Mouse (Mus musculus) embryonic facial prominence, embryonic 12.5 days (tissue): Measurements from ENCODE around the gene Tpgs1. TPM values are rescaled to one million over a fixed set of nuclear protein-coding genes. Genes with fewer than 3 reads are reported as not detected.

ENCODE experiments used
- ATAC-seq: fragments of 200-750 bp; cut with Nextera tagmentation; 2 replicates; pipeline ENCODE4 v1.8.0; 2017; ENCODE audit not compliant: insufficient number of reproducible peaks, insufficient read depth, low FRiP score, low TSS enrichment
- H3K27ac ChIP-seq: fragments of 300-500 bp; sonication (generic); 2 replicates; pipeline ENCODE4 v1.5.1; 2016; ENCODE audit warnings: mild to moderate bottlenecking
- H3K27me3 ChIP-seq: fragments of 300-500 bp; sonication (generic); 2 replicates; pipeline ENCODE4 v1.6.1; 2016; ENCODE audit warnings: mild to moderate bottlenecking, moderate library complexity
- H3K36me3 ChIP-seq: fragments of 300-500 bp; sonication (generic); 2 replicates; pipeline ENCODE4 v1.6.1; 2016; ENCODE audit warnings: mild to moderate bottlenecking
- H3K4me1 ChIP-seq: fragments of 300-500 bp; sonication (generic); 2 replicates; pipeline ENCODE4 v1.6.1; 2016
- H3K4me2 ChIP-seq: fragments of 300-500 bp; sonication (generic); replicated peaks from 2 replicates; pipeline ENCODE4 v1.6.1; 2016; ENCODE audit warnings: mild to moderate bottlenecking, moderate library complexity
- H3K4me3 ChIP-seq: fragments of 300-500 bp; sonication (generic); 2 replicates; pipeline ENCODE4 v1.5.1; 2016; ENCODE audit warnings: mild to moderate bottlenecking
- H3K9ac ChIP-seq: fragments of 300-500 bp; sonication (generic); 2 replicates; pipeline ENCODE4 v1.6.1; 2016; ENCODE audit warnings: mild to moderate bottlenecking, moderate library complexity
- H3K9me3 ChIP-seq: fragments of 300-500 bp; sonication (generic); 2 replicates; pipeline ENCODE4 v1.6.1; 2016; ENCODE audit warnings: mild to moderate bottlenecking, moderate library complexity
- WGBS: fragments of 180-500 bp; shearing (Covaris S2); methylation state at CpG from one replicate; pipeline ENCODE4 v1.1.7; 2016; 5-methylcytosine and 5-hydroxymethylcytosine counted together
- polyA plus RNA-seq: library from polyadenylated mRNA; unstranded; fragments of >200 nt; fragmentation: Nextera tagmentation; extraction: Ambion mirVana; gene quantifications from 2 replicates; pipeline ENCODE4 v1.2.1, GENCODE M21; 2016

Tpgs1 gene
- polyA plus RNA-seq, 1 experiment from 2014 or later: 66.1 TPM

DNA sequence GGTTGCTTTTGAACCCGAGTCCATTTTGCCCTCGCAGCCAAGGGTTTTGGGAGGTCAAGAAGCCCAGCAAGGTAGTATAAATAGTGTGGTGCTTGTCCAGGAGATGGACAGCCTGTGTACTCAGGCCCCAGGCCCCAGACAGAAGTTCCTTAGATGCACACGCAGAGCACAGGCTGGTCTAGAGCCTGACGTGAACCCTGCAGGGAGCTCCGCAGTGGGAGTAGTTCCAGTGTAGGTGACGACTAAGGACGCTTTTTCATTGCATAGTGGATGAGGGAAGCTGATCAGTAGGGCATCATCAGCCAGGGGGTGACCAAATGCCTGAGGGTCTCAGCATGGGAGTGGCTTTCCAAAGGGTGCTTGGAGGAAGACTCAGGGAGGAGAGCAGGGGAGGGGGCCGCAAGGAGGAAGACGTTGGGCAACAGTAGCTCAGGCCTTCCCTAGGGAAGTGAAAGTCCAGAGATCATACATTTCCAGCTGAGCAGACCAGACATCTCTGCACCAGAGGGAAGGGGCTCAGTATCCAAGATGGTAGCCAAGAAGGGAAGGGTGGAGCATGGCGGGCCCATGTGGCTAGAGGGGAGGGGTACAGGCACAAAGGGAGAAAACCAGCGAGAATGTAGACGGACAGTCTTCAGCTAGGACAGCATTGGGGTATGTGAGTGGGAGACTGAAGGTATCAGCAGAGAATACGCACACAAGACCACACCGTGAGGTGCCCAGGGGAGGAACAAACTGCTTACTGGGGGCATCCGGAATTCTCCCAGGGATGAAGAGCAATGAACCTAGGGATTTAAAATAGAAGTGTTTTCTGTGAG, 1.1 kb downstream of the Tpgs1 start:
- peak; percentile 6; the same call in 1 of the 2 replicates for ATAC-seq
- WGBS: 35% methylated on average over 15 of the region's 15 CpGs
- H3K27ac ChIP-seq: peak overlapping the region; percentile 94
- H3K36me3 ChIP-seq: 0 out of 2 replicates have a peak, but pooled peaks cover 7% of the 10 kb centered on the region
- H3K9me3 ChIP-seq: no peaks in the 10 kb centered on the region
- no peaks in the 10 kb centered on the region for H3K27me3 ChIP-seq
- H3K4me2 ChIP-seq: peak overlapping the region; percentile 91
- H3K9ac ChIP-seq: peak overlapping the region; percentile 78
- peaks cover 13% of the 10 kb centered on the region for H3K4me1 ChIP-seq
- H3K4me3 ChIP-seq: peak overlapping the region; percentile 85

- Histone ChIP-seq H3K9ac (no peak overlapping the region), H3K27ac (no peak overlapping the region), H3K27me3 (no peaks in the 10 kb centered on the region), H3K4me3 (no peak overlapping the region), H3K36me3 (peaks cover 15% of the 10 kb centered on the region), H3K4me1 (peaks cover 13% of the 10 kb centered on the region), H3K4me2 (no peak overlapping the region; the same call in 1 of the 2 replicates), H3K9me3 (no peaks in the 10 kb centered on the region)
- no peak for ATAC-seq
- 80% methylated on average over 6 of the region's 6 CpGs for WGBS
Measured at GRCm38 (mm10) chr10:79671396-79672087, 2.4 kb downstream of the Tpgs1 start.

DNA sequence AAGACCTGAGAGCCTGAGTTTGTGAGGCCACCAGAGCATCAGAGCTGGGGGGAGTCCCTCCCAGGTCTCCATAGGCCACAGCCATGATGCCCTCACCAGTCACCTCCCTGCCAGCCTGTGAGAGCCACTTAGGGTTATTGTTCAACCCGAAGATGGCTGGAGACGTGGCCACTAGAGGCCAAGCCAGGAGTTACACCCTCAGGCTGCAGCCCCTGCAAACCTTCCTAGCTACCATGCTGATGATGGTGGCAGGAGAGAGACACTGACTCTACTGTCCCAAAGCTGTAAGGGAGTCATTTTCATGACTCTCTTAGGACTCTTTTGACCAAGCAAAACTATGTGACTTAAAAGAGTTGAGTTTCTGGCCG, 2.9 kb downstream of the Tpgs1 start:
- Histone ChIP-seq H3K27me3 (no peaks in the 10 kb centered on the region), H3K4me1 (peaks cover 13% of the 10 kb centered on the region), H3K4me2 (no peak overlapping the region; the same call in 1 of the 2 replicates), H3K9me3 (no peaks in the 10 kb centered on the region), H3K27ac (no peak overlapping the region), H3K9ac (no peak overlapping the region), H3K4me3 (no peak overlapping the region), H3K36me3 (peaks cover 15% of the 10 kb centered on the region)
- ATAC-seq: no peak
- 66% methylated on average over 3 of the region's 3 CpGs for WGBS

DNA sequence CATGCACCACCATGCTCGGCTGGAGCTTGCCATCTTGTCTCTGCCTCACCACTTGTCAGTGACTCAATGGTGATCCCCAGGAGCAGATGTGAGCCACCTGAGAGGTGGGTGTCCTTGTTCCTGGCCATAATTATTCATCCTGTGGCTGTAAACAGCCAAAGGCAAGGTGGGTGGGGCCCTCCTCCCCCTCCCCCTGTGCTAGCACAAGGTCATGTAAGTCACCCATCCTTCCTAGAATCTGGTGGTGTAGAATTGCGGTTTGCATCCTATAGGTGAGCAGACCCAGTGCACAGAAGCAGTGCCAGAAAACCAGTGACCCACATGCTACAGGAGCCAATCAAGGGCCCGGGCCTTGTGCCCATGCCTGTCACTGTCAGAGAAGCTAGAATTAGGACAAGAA, 3.9 kb downstream of the Tpgs1 start:
- H3K27me3 ChIP-seq: no peaks in the 10 kb centered on the region
- H3K9ac ChIP-seq: no peak overlapping the region
- ATAC-seq: no peak
- WGBS: 90% methylated on average over 3 of the region's 3 CpGs
- H3K36me3 ChIP-seq: peaks cover 15% of the 10 kb centered on the region
- H3K4me2 ChIP-seq: no peak overlapping the region
- no peaks in the 10 kb centered on the region for H3K9me3 ChIP-seq
- no peak overlapping the region for H3K27ac ChIP-seq
- H3K4me3 ChIP-seq: no peak overlapping the region
- H3K4me1 ChIP-seq: peaks cover 13% of the 10 kb centered on the region

GRCm38 (mm10) chr10:79675346-79676035, 6.3 kb downstream of the Tpgs1 start:
- no peak overlapping the region for H3K4me3 ChIP-seq
- H3K9me3 ChIP-seq: no peaks in the 10 kb centered on the region
- no peak overlapping the region for H3K9ac ChIP-seq
- no peak overlapping the region for H3K4me2 ChIP-seq
- H3K27ac ChIP-seq: no peak overlapping the region
- no peak for ATAC-seq
- H3K4me1 ChIP-seq: peaks cover 8% of the 10 kb centered on the region
- no peaks in the 10 kb centered on the region for H3K27me3 ChIP-seq
- WGBS: 52% methylated on average over 44 of the region's 44 CpGs
- peaks cover 15% of the 10 kb centered on the region for H3K36me3 ChIP-seq

DNA sequence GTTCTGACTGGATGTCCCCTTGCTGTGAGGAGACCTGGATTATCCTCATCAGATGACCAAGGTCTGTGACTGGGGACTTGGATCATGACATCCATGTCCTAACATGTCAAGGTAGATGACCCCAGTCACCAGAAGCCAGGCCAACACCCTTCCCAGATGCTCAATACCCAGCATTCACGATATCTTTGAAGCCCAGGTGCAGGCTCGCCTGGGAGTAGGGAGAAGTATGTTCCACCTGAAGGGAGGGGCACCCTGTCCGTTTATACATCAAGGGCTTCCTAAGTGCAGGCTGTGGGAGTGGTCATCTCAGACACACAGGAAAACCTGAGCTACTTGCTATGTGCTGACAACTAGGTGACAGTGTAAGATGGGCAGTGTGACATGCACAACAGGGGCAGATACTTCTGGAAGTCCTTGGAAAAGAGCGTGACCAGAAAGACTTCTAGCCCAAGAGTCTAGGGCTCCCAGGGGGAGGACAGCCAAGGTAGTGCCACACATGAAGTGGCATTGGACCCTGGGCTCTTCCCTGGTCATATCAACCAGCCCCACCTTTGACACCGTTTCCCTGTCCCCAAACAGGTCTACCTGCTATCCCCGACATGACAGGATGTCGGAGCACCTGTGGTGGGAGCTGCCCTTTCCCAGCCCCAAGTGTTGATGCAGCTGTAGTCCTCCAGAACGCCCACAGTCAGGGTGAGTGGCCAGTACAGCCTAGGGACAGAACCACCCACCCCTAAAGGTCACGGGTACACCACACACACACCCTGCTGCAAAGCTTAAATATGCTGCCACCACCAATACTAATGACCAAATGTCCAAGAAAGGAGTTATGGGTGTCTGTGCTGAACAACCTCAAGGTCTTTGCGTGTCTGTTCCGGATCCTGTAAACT, 11.7 kb downstream of the Tpgs1 start:
- Histone ChIP-seq H3K9me3 (no peaks in the 10 kb centered on the region), H3K4me2 (peak overlapping the region; percentile 63), H3K4me3 (peak overlapping the region; percentile 84), H3K27me3 (no peaks in the 10 kb centered on the region), H3K27ac (peak overlapping the region; percentile 80), H3K36me3 (peaks cover 21% of the 10 kb centered on the region), H3K9ac (peak overlapping the region; percentile 36; the same call in 1 of the 2 replicates), H3K4me1 (peaks cover 15% of the 10 kb centered on the region)
- WGBS: 41% methylated on average over 11 of the region's 11 CpGs
- ATAC-seq: peak; percentile 1; the same call in 1 of the 2 replicates

GRCm38 (mm10) chr10:79681591-79682245, 12.5 kb downstream of the Tpgs1 start, which contains the start of gene Cdc34:
Cdc34 (plus strand) TSS chr10:79682195.
- no peaks in the 10 kb centered on the region for H3K9me3 ChIP-seq
- H3K4me3 ChIP-seq: peak within 1 kb of the TSS; percentile 84
- peak within 1 kb of the TSS; percentile 80 for H3K27ac ChIP-seq
- ATAC-seq: peak; percentile 92
- peaks cover 15% of the 10 kb centered on the region for H3K4me1 ChIP-seq
- H3K9ac ChIP-seq: peak within 1 kb of the TSS; percentile 87
- peak within 1 kb of the TSS; percentile 98 for H3K4me2 ChIP-seq
- no peaks in the 10 kb centered on the region for H3K27me3 ChIP-seq
- under 1% methylated on average over 66 of the region's 84 CpGs for WGBS
- peaks cover 27% of the 10 kb centered on the region for H3K36me3 ChIP-seq

DNA sequence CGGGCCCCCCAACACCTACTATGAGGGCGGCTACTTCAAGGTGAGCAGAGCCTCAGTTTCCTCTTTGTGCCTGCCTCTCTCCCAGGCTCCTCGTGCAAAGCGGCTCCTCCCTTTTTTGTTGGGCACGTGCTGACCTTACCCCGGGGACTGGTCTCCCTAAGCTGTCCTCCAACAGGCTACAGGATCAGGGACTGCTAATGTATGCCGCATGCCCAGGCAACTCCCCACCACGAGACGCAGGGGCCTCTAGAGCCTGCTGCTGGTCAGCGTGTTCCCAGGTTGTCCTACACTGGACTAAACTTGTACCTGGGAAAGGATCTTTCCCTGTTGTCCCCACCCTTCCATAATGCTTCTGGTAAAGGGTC, 13.4 kb downstream of the Tpgs1 start:
- under 1% methylated on average over 10 of the region's 10 CpGs for WGBS
- Histone ChIP-seq H3K4me2 (peak overlapping the region; percentile 98), H3K27me3 (no peaks in the 10 kb centered on the region), H3K27ac (peak overlapping the region; percentile 74; the same call in 1 of the 2 replicates), H3K36me3 (peaks cover 35% of the 10 kb centered on the region), H3K9me3 (no peaks in the 10 kb centered on the region), H3K4me1 (peaks cover 15% of the 10 kb centered on the region), H3K9ac (peak overlapping the region; percentile 87), H3K4me3 (peak overlapping the region; percentile 84)
- 0 out of 2 replicates have a peak, but pooled peaks have one; percentile 1 for ATAC-seq

DNA sequence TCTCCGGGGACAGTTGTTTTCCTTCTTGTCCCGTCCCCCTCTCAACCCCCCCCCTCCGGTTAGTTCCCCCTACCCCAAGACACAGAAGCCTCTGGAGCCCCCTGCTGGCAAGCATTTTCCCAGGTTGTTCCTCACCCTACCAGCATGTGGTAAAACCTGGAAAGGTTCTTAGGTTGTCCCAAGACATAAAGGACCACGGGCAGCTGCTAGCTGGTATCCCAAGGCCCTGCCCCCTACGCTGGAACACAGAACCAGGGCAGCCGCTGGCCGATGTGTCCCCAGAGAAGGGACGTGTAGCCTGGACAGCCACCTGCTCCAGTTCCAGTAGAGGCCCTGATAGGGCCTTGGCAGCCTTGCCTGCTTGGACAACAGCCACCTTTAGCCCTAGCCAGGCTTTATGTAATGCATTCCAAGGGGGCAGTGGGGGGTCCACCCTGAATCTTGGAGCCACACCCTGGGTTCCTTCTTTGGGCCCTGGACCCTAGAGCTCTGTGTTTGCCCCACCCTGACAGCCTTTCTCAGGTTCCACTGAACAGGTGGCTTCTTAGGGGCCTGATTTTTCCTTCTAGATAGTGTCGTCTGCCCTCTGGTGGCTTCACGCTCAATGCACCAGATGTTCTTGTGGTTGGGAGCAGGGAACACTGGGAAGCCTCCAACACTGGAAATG, 13.9 kb downstream of the Tpgs1 start:
- 4% methylated on average over 10 of the region's 10 CpGs for WGBS
- peaks cover 15% of the 10 kb centered on the region for H3K4me1 ChIP-seq
- peak overlapping the region; percentile 98 for H3K4me2 ChIP-seq
- H3K36me3 ChIP-seq: peaks cover 40% of the 10 kb centered on the region
- no peak for ATAC-seq
- H3K9me3 ChIP-seq: no peaks in the 10 kb centered on the region
- H3K4me3 ChIP-seq: peak overlapping the region; percentile 84
- 0 out of 2 replicates have a peak overlapping the region, but pooled peaks have one; percentile 74 for H3K27ac ChIP-seq
- H3K27me3 ChIP-seq: no peaks in the 10 kb centered on the region
- peak overlapping the region; percentile 87 for H3K9ac ChIP-seq
